Mouse (Mus musculus): ENCODE results near the gene Lefty1.
"Not testable (repeated sequence)": the region's sequence is repeated elsewhere in the genome, so short reads cannot be mapped to it uniquely, and the experiment has no call there.

- peak; percentile 29; the same call in 1 of the 2 replicates for TF ChIP-seq CTCF (IDR thresholded peaks at IDR 0.05; ENCODE audit: low read depth)
- TF ChIP-seq EP300 (IDR thresholded peaks at IDR 0.05; ENCODE audit: low read depth) = not testable (repeated sequence)
Observed at GRCm38 (mm10) chr1:180937631-180938030, 2.8 kb downstream of the Lefty1 start.

All from liver, embryonic 14.5 days (tissue).